Mouse (Mus musculus) bone marrow macrophage, adult 2 months (primary cell): ENCODE results near the gene Kctd4.
"Not testable (repeated sequence)": the region's sequence is repeated elsewhere in the genome, so short reads cannot be mapped to it uniquely, and the experiment has no call there.

Source experiments
- CTCF ChIP-seq: IDR thresholded peaks from 2 replicates; pipeline ENCODE4 v1.5.1; 2012; ENCODE audit warnings: low read depth, mild to moderate bottlenecking, low read length, moderate library complexity
- POLR2A ChIP-seq: IDR thresholded peaks from 2 replicates; pipeline ENCODE4 v1.6.1; 2012; ENCODE audit warnings: mild to moderate bottlenecking, low read depth, low read length, borderline replicate concordance

DNA sequence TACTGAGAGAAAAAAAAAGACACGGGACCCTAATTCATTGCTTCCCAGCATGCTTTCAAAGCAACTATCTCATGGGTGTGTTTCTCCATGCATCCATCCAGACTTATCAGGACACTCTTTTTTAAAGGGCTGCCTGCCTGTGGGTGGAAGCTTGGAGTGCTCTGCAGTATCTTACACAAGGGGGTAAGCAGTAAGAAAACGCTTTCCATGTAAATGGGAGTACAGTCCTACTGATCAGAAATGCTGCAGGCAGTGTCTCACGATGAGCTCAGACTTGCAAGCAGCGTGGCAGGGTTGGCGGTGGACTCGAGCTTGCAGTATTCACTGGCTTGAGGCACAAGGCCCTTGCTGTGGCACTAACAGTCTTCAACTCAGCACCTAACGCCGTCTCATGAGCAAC lies 25.1 kb upstream of the Kctd4 start:
- TF ChIP-seq CTCF, POLR2A: not testable (repeated sequence)
